Mouse (Mus musculus) ES-Bruce4 (cell line): Measurements from ENCODE around the gene Dennd4a.

Source experiments
- CTCF ChIP-seq: IDR thresholded peaks from one replicate; pipeline ENCODE4 v1.8.1; 2011; ENCODE audit warnings: low read depth, low read length
- POLR2A ChIP-seq: IDR thresholded peaks from one replicate; pipeline ENCODE4 v1.8.1; 2011; ENCODE audit warnings: low read length; ENCODE audit not compliant: insufficient read depth

GRCm38 (mm10) chr9:64925771-64926170 lies 114.6 kb downstream of the Dennd4a start:
- no peak for TF ChIP-seq POLR2A
- no peak for TF ChIP-seq CTCF
